Mouse (Mus musculus) naive thymus-derived CD4-positive, alpha-beta T cell, adult 2 months (primary cell): ENCODE measurements around the gene Ccdc180.

Source experiments
- DNase-seq: peaks from one replicate; pipeline ENCODE4 v3.0.0-alpha.2; 2011; ENCODE audit warnings: low read depth

Gene Ccdc180

GRCm38 (mm10) chr4:45890066-45890761 is at the start of gene Ccdc180:
Gene Ccdc180 (plus strand): TSS chr4:45890303.
- peak; percentile 56 for DNase-seq

DNA sequence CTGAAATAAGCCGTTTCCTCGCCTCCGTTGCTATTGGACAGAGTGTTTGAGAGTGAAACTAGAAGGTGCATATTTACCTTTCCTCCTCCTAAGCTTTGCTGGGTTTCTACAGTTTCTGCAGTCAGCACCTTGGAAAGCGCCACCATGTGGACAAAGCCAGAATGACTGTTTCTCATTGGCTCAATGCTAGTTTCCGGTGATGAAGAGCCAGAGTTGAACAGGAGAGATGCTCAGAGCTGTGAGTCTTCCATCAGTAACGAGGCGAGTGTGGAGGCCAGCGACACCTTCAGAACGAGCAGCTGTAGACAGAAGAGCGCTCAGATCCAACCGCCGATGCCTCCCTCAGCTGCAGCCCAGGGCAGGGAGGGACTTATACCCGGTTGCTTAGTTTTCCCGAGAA is 45.7 kb upstream of the Ccdc180 start:
- peak; percentile 70 for DNase-seq

DNA sequence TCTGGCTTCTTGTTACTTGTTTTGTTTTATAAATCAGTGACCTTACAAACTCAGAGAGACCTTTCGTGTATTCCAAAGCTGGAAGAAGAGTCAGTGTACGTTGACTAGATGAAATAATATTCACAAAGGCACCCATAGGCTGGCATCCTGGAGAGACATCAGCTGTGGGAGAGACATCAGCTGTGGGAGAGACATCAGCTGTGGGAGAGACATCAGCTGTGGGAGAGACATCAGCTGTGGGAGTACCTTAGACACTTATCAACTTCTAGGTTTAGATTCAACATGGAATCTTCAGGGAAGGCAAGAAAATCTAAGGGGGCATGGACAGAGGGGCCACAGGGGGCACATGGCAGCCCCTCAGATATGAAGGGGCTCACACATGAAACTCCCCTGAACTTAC is 43.8 kb upstream of the Ccdc180 start:
- DNase-seq, result no peak

DNA sequence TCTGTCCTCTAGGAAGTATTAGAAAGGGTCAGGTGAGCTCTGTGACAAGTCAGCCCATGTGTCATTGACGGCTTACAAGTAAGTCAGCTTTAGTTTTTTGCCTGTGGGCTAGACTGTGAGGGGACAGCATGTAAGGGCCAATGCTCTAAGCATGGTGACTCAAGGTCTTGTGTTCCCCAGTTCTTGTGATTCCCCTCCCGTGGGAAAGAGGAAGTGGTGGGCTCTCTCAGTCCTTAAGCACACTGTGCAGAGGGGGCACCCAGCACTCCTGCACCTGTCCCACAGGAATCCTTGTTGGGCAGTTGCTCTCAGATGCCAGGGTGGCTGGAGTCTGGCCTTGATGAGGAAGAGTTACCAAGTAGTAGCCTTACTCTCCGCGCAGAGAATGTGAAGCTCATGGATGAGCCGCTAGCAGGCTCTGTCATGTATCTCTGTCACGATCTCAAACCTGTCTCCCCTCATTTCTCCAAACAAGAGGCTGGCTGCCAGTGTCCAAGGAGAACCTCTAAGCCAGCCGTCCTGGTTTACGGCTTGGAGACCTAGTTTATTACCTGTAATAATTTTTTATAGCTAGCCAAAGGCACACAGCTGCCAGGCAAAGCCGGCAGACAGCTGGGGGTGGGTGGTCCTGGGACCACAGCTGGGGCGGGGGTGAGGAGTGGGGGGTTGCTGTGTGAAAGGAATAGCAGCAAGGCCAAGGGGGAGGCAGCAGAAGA is 41.8 kb upstream of the Ccdc180 start, which contains the start of gene Stra6l:
TSS of gene Stra6l (plus strand) at position 556 of the 716 bp plus-strand sequence.
- no peak for DNase-seq

GRCm38 (mm10) chr4:45848825-45849156 is 41.3 kb upstream of the Ccdc180 start:
- DNase-seq, result no peak

- DNase-seq, result no peak
Observed at GRCm38 (mm10) chr4:45849419-45849818, 40.7 kb upstream of the Ccdc180 start.

DNA sequence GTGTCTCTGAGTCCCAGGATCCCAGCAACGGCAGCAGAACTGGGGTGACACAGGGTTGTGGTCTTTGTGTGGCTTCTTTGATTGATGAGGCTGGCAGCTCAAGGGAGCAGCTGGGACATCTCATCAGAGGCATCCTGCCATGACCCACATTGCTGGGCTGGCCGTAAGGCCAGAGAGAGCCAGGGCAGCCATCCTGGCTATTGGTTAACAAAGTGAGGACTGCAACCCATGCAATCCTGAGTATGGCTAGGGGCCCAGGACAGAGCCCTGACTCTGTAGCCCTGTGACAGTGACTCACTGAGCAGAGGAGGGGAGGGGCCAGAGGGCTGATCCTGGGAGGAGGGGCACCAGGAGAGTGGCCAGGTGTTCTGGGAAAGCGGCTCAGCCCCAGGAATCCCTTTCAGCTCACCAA is 38.5 kb upstream of the Ccdc180 start:
- DNase-seq, result no peak

DNA sequence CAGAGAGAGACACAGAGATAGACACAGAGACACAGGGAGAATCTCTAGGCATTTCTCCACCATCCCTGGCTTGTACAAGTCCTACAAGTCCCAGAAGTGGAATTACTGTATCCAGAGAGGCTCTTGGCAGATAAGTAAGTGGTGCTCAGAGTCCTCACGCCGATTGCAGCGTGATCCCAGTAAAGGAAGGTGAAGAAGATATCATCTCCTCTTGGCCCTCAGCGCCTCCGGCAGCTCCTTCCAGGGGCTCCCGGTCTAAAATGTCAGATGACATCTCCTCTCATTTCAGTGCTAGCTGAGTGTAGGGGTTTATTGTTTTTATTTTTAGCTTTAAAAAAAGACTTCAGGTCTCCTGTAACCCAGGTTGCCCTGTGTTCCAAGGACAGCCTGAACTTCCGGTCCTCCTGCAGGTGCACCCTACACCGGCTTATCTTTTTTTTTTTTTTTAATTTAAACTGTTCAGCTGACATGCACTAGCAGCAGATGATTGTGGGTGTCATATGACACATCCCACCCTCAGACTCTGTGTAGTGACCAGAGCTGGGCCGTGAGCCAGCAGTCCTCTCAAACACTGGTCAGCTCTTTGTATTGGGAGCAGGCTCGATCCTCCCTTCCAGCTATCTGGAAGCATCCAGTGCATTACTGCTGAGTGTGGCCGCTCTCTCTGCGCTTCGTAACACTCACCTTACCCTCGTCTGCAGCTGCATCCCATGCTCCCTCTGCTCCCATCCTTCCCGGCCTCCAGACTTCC is 36.4 kb upstream of the Ccdc180 start:
- DNase-seq, result no peak

DNA sequence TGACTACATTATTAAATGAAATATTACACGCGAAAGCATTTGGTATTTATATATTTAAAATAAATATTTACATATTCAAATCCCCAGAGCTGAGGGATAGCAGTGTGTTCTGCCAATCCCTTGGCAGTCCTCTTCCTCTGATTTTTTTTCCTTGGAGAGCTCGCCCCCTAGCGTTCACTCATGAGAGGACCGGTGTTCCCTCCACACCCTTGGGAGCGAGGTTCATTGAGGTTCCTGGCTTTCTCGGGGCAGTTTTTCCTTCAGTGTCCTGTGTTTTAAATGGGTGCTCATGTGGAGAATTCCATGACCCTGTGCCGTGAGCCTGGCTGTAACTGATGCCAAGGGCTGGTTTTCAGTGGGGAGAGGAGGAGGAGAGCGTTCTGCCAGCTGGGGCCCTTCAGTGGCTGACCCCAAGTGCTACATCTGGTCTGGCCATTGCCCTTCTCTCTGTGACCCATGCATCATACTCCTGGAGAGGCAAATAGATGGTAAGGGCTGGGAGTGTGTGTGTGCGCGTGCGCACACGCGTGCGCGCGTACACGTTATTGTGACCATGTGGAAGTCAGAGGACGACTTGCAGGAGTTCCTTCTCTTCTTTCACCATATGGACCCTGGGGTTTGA is 34.2 kb upstream of the Ccdc180 start:
- peak; percentile 49 for DNase-seq

- no peak for DNase-seq
Observed at GRCm38 (mm10) chr4:45861160-45861559, 28.9 kb upstream of the Ccdc180 start.

- DNase-seq, result no peak
Observed at GRCm38 (mm10) chr4:45867416-45867815, 22.7 kb upstream of the Ccdc180 start.

DNA sequence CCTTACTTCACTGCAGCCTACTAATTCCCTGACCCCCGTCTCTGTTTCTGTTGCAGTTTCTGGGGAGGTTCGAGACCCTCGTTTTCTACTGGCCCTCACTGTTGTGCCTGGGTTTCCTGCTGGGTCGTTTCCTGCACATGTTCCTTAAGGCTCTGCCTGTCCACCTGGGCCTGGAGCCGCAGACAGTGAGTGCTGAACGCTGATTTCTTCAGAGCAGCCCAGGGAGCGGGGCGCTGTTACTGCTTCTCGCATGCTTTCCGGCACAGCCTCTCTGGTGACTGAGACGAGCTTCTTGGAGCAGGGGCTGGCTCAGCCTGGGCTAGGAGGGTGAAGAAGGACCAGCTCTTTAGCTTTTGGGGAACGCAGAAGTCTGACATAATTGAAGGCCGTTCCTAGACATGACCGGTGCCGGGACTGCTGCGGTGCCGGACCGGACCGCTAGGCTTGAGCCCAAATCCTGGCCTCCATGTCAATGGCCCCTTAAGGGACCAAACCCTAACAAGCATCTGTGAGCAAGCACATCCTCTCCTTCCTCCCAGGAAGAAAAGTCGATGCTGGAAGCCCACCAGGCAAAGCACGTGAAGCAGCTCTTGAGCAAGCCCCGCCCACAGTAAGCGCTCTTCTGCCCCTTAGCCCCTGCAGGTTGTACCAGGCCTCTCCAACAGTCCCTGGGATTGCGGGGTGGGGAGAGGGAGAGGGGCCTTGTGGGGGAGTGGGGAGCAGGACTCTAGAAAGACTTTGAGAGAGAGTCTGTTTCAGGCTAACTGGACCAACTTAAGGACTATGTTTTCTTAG is 20.9 kb upstream of the Ccdc180 start:
- no peak for DNase-seq

DNA sequence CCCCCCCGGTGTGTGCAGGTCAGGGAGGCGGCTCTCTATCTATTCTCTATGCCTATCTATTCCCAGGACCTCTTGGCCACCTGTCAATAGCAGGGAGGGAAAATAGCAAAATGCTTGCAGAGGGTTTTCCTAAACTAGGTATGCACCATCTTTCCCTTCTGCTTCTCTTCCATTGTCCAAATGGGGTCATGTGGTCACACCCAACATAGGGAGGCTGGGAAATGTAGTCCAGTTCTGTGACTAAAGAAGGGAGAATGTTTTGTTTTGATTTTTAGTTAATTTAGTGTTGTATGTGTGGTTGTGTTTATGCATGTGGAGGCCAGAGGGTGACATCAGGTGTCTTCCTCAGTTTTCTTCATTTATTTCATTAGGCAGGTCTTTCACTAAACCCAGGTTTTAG is 18.0 kb upstream of the Ccdc180 start:
- DNase-seq, result no peak

- peak; percentile 55 for DNase-seq
Observed at GRCm38 (mm10) chr4:45878929-45879328, 11.2 kb upstream of the Ccdc180 start.

- DNase-seq, result no peak
Observed at GRCm38 (mm10) chr4:45882521-45882920, 7.6 kb upstream of the Ccdc180 start.

DNA sequence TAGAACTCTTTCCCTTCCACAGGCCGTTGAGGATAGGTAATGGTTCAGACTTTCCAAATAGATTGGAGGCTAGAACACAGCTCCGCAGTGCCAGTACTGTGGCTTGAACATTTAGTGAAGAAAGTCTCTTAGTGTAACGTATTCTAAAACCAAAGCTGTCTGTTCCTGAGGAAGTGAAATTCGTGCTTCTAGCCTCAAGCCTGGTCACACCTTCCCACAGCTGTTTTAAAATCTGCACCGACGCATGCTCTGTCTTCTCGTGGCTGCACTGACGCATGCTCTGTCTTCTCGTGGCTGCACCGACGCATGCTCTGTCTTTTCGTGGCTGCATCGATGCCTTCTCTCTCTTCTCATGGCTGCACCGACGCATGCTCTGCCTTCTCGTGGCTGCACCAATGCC is 6.9 kb upstream of the Ccdc180 start:
- no peak for DNase-seq

GRCm38 (mm10) chr4:45889487-45889886 is 616 bp upstream of the Ccdc180 start:
- DNase-seq, result no peak

DNA sequence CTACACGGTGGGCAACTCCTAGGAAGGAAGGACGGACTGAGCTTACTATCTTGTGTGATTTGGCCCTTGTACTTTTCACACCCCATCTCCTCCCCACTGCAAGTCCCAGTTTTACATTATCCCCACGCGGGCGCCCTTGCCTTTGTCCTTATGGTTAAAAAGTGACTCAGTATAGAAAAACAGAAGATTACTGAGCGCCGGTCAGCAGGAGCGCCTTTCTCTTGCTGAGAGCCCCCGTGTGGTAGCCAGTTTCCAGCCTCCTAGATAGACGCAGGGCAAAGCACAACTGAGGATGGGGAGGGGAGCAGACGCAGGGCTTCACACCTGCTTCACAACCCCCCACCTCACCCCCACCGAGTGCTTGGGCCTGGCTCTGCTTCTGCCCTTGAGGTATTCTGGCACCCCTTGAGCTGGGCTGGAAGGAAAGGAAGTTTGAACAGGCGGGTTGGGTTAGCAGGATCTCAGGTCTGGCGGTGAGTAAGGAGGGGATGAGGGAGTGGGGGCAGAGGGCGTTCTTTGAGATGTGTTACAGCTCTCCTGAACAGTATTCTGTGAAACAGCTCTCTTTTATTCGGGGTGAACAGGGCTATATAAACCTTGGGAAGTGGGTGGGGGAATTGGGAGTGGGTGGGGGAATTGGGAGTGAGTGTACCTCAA is 6.5 kb downstream of the Ccdc180 start:
- DNase-seq, result no peak

GRCm38 (mm10) chr4:45898413-45898812 is 8.3 kb downstream of the Ccdc180 start:
- no peak for DNase-seq

- no peak for DNase-seq
Observed at GRCm38 (mm10) chr4:45909256-45909655, 19.2 kb downstream of the Ccdc180 start.

- no peak for DNase-seq
Observed at GRCm38 (mm10) chr4:45909924-45910323, 19.8 kb downstream of the Ccdc180 start.
